16 mouse cellular contexts compared by ENCODE assay signal in genomic region chr6:81758876-81759275, GRCm38 (mm10).
"Had no signal": no experiment of that assay in that cellular context is flagged by ENCODE, and none has a peak within 500 bp of the region (broad histone marks: within the 10 kb centered on the region; RNA-seq: fewer than 3 reads in every experiment).

No protein-coding gene starts in this region.

- H3K36me3 ChIP-seq: neural tube, embryonic 12.5 days; neural tube, embryonic 13.5 days; neural tube, embryonic 15.5 days; stomach, embryonic 15.5 days had no signal

- H3K4me3 ChIP-seq: neural tube, embryonic 12.5 days; neural tube, embryonic 13.5 days; neural tube, embryonic 15.5 days; stomach, embryonic 15.5 days had no signal

- H3K9ac ChIP-seq: neural tube, embryonic 12.5 days; neural tube, embryonic 13.5 days; neural tube, embryonic 15.5 days; stomach, embryonic 15.5 days had no signal

- H3K9me3 ChIP-seq: neural tube, embryonic 12.5 days; neural tube, embryonic 13.5 days; neural tube, embryonic 15.5 days; stomach, embryonic 15.5 days had no signal

- DNase-seq: right cerebral cortex, adult 18-20 months; right cerebral cortex, postnatal 14 days; right cerebral cortex, postnatal 25 days; right cerebral cortex, postnatal 4 days; spleen, adult 18-20 months; thymus, adult 18-20 months; thymus, adult 2 months; thymus, postnatal 14 days; thymus, postnatal 25 days; thymus, postnatal 36 days; thymus, postnatal 4 days had no signal

- H3K27me3 ChIP-seq: neural tube, embryonic 12.5 days; neural tube, embryonic 13.5 days; neural tube, embryonic 15.5 days; stomach, embryonic 15.5 days had no signal

- H3K4me2 ChIP-seq: neural tube, embryonic 12.5 days; neural tube, embryonic 13.5 days; neural tube, embryonic 15.5 days; stomach, embryonic 15.5 days had no signal

- H3K4me1 ChIP-seq: neural tube, embryonic 12.5 days; neural tube, embryonic 15.5 days; stomach, embryonic 15.5 days had no signal

- H3K27ac ChIP-seq: neural tube, embryonic 12.5 days; neural tube, embryonic 13.5 days; neural tube, embryonic 15.5 days; stomach, embryonic 15.5 days; stomach, postnatal 0 days had no signal
